Mouse (Mus musculus): ENCODE data around the gene Gm43720. TPM values are rescaled to one million over a fixed set of nuclear protein-coding genes. Genes with fewer than 3 reads are reported as not detected.

Gm43720 gene
- polyA plus RNA-seq, 1 experiment from 2014 or later = 0.06 TPM

- Histone ChIP-seq H3K27ac (ENCODE audit: low read depth, low read length) (no peak overlapping the region), H3K4me3 (ENCODE audit: low read depth, low read length) (peak overlapping the region; percentile 72), H3K9me3 (ENCODE audit: control insufficient read depth, low read length) (no peaks in the 10 kb centered on the region), H3K4me1 (replicated peaks; ENCODE audit: control insufficient read depth, insufficient read depth, low read length) (peaks cover 26% of the 10 kb centered on the region), H3K27me3 (ENCODE audit: control insufficient read depth, insufficient read depth, low read length) (no peaks in the 10 kb centered on the region), H3K4me2 (replicated peaks; ENCODE audit: low read depth, low read length) (peak overlapping the region; percentile 23; the same call in 1 of the 2 replicates), H3K36me3 (ENCODE audit: control insufficient read depth, insufficient read depth, low read length) (no peaks in the 10 kb centered on the region), H3K9ac (ENCODE audit: low read depth, low read length) (no peak overlapping the region)
- 23% methylated on average over 26 of the region's 26 CpGs for WGBS
- DNase-seq (ENCODE audit: low spot score) (no peak), ATAC-seq (ENCODE audit: low FRiP score) (no peak)
Measured at GRCm38 (mm10) chr5:138280425-138280768, 639 bp upstream of the Gm43720 start.

- peaks cover 32% of the 10 kb centered on the region for H3K4me1 ChIP-seq (replicated peaks; ENCODE audit: control insufficient read depth, insufficient read depth, low read length)
- WGBS = 81% methylated on average over 7 of the region's 7 CpGs
- no peak for DNase-seq (ENCODE audit: low spot score)
- peak overlapping the region; percentile 69 for H3K4me2 ChIP-seq (replicated peaks; ENCODE audit: low read depth, low read length)
- H3K27me3 ChIP-seq (ENCODE audit: control insufficient read depth, insufficient read depth, low read length) = no peaks in the 10 kb centered on the region
- peak overlapping the region; percentile 72 for H3K4me3 ChIP-seq (ENCODE audit: low read depth, low read length)
- no peak overlapping the region for H3K27ac ChIP-seq (ENCODE audit: low read depth, low read length)
- H3K9me3 ChIP-seq (ENCODE audit: control insufficient read depth, low read length) = no peaks in the 10 kb centered on the region
- ATAC-seq (ENCODE audit: low FRiP score) = no peak
- H3K9ac ChIP-seq (ENCODE audit: low read depth, low read length) = no peak overlapping the region; the same call in 1 of the 2 replicates
- H3K36me3 ChIP-seq (ENCODE audit: control insufficient read depth, insufficient read depth, low read length) = no peaks in the 10 kb centered on the region
Measured at GRCm38 (mm10) chr5:138277994-138278393, 1.8 kb downstream of the Gm43720 start.

GRCm38 (mm10) chr5:138275216-138276050 lies 4.3 kb downstream of the Gm43720 start:
- Histone ChIP-seq H3K27me3 (ENCODE audit: control insufficient read depth, insufficient read depth, low read length) (no peaks in the 10 kb centered on the region), H3K4me1 (replicated peaks; ENCODE audit: control insufficient read depth, insufficient read depth, low read length) (peaks cover 37% of the 10 kb centered on the region), H3K4me3 (ENCODE audit: low read depth, low read length) (peak overlapping the region; percentile 34), H3K27ac (ENCODE audit: low read depth, low read length) (peak overlapping the region; percentile 68), H3K4me2 (replicated peaks; ENCODE audit: low read depth, low read length) (peak overlapping the region; percentile 59), H3K36me3 (ENCODE audit: control insufficient read depth, insufficient read depth, low read length) (no peaks in the 10 kb centered on the region), H3K9ac (ENCODE audit: low read depth, low read length) (peak overlapping the region; percentile 54), H3K9me3 (ENCODE audit: control insufficient read depth, low read length) (no peaks in the 10 kb centered on the region)
- WGBS = 11% methylated on average over 41 of the region's 41 CpGs
- 0 out of 2 replicates have a peak, but pooled peaks have one; percentile 1 for ATAC-seq (ENCODE audit: low FRiP score)
- DNase-seq (ENCODE audit: low spot score) = peak; percentile 61

GRCm38 (mm10) chr5:138274186-138274585 lies 5.6 kb downstream of the Gm43720 start:
- peaks cover 37% of the 10 kb centered on the region for H3K4me1 ChIP-seq (replicated peaks; ENCODE audit: control insufficient read depth, insufficient read depth, low read length)
- H3K4me3 ChIP-seq (ENCODE audit: low read depth, low read length) = no peak overlapping the region
- H3K36me3 ChIP-seq (ENCODE audit: control insufficient read depth, insufficient read depth, low read length) = no peaks in the 10 kb centered on the region
- 0 out of 2 replicates have a peak overlapping the region, but pooled peaks have one; percentile 30 for H3K27ac ChIP-seq (ENCODE audit: low read depth, low read length)
- no peak overlapping the region for H3K9ac ChIP-seq (ENCODE audit: low read depth, low read length)
- ATAC-seq (ENCODE audit: low FRiP score) (no peak), DNase-seq (ENCODE audit: low spot score) (no peak)
- H3K4me2 ChIP-seq (replicated peaks; ENCODE audit: low read depth, low read length) = no peak overlapping the region
- 66% methylated on average over 8 of the region's 8 CpGs for WGBS
- no peaks in the 10 kb centered on the region for H3K9me3 ChIP-seq (ENCODE audit: control insufficient read depth, low read length)
- H3K27me3 ChIP-seq (ENCODE audit: control insufficient read depth, insufficient read depth, low read length) = no peaks in the 10 kb centered on the region

- peak within 1 kb of the TSS; percentile 28 for H3K4me2 ChIP-seq (replicated peaks; ENCODE audit: low read depth, low read length)
- H3K27me3 ChIP-seq (ENCODE audit: control insufficient read depth, insufficient read depth, low read length) = no peaks in the 10 kb centered on the region
- WGBS = 2% methylated on average over 12 of the region's 12 CpGs
- H3K9me3 ChIP-seq (ENCODE audit: control insufficient read depth, low read length) = no peaks in the 10 kb centered on the region
- 0 out of 2 replicates have a peak, but pooled peaks have one; percentile 47 for ATAC-seq (ENCODE audit: low FRiP score)
- peaks cover 31% of the 10 kb centered on the region for H3K4me1 ChIP-seq (replicated peaks; ENCODE audit: control insufficient read depth, insufficient read depth, low read length)
- no peaks in the 10 kb centered on the region for H3K36me3 ChIP-seq (ENCODE audit: control insufficient read depth, insufficient read depth, low read length)
- peak within 1 kb of the TSS; percentile 56; the same call in 1 of the 2 replicates for H3K9ac ChIP-seq (ENCODE audit: low read depth, low read length)
- peak; percentile 58 for DNase-seq (ENCODE audit: low spot score)
- peak within 1 kb of the TSS; percentile 26 for H3K4me3 ChIP-seq (ENCODE audit: low read depth, low read length)
- peak within 1 kb of the TSS; percentile 42; the same call in 1 of the 2 replicates for H3K27ac ChIP-seq (ENCODE audit: low read depth, low read length)
Measured at GRCm38 (mm10) chr5:138272409-138272923, 7.3 kb downstream of the Gm43720 start, which contains the start of gene Gal3st4. TSS of gene Gal3st4 (minus strand) at chr5:138272840.

- ATAC-seq (ENCODE audit: low FRiP score) (no peak), DNase-seq (ENCODE audit: low spot score) (no peak)
- 56% methylated on average over 3 of the region's 3 CpGs for WGBS
- Histone ChIP-seq H3K4me2 (replicated peaks; ENCODE audit: low read depth, low read length) (peak overlapping the region; percentile 17; the same call in 1 of the 2 replicates), H3K27me3 (ENCODE audit: control insufficient read depth, insufficient read depth, low read length) (no peaks in the 10 kb centered on the region), H3K4me3 (ENCODE audit: low read depth, low read length) (no peak overlapping the region), H3K9ac (ENCODE audit: low read depth, low read length) (0 out of 2 replicates have a peak overlapping the region, but pooled peaks have one; percentile 15), H3K27ac (ENCODE audit: low read depth, low read length) (no peak overlapping the region), H3K36me3 (ENCODE audit: control insufficient read depth, insufficient read depth, low read length) (no peaks in the 10 kb centered on the region), H3K4me1 (replicated peaks; ENCODE audit: control insufficient read depth, insufficient read depth, low read length) (peaks cover 19% of the 10 kb centered on the region), H3K9me3 (ENCODE audit: control insufficient read depth, low read length) (no peaks in the 10 kb centered on the region)
Measured at GRCm38 (mm10) chr5:138271232-138271631, 8.5 kb downstream of the Gm43720 start.

- Histone ChIP-seq H3K27me3 (ENCODE audit: control insufficient read depth, insufficient read depth, low read length) (no peaks in the 10 kb centered on the region), H3K4me2 (replicated peaks; ENCODE audit: low read depth, low read length) (no peak overlapping the region), H3K4me3 (ENCODE audit: low read depth, low read length) (no peak overlapping the region), H3K9ac (ENCODE audit: low read depth, low read length) (no peak overlapping the region), H3K27ac (ENCODE audit: low read depth, low read length) (no peak overlapping the region), H3K9me3 (ENCODE audit: control insufficient read depth, low read length) (no peaks in the 10 kb centered on the region), H3K4me1 (replicated peaks; ENCODE audit: control insufficient read depth, insufficient read depth, low read length) (peaks cover 9% of the 10 kb centered on the region; the same call in 1 of the 2 replicates), H3K36me3 (ENCODE audit: control insufficient read depth, insufficient read depth, low read length) (no peaks in the 10 kb centered on the region)
- WGBS = 85% methylated on average over 4 of the region's 4 CpGs
- DNase-seq (ENCODE audit: low spot score) (no peak), ATAC-seq (ENCODE audit: low FRiP score) (no peak)
Measured at GRCm38 (mm10) chr5:138268980-138269379, 10.8 kb downstream of the Gm43720 start.

GRCm38 (mm10) chr5:138267114-138267513 lies 12.6 kb downstream of the Gm43720 start:
- no peaks in the 10 kb centered on the region for H3K36me3 ChIP-seq (ENCODE audit: control insufficient read depth, insufficient read depth, low read length)
- no peak overlapping the region for H3K4me2 ChIP-seq (replicated peaks; ENCODE audit: low read depth, low read length)
- ATAC-seq (ENCODE audit: low FRiP score) = no peak

More at GRCm38 (mm10) chr5:138267114-138267513, 12.6 kb downstream of the Gm43720 start:
- DNase-seq (ENCODE audit: low spot score) = no peak
- 86% methylated on average over 3 of the region's 3 CpGs for WGBS
- H3K9me3 ChIP-seq (ENCODE audit: control insufficient read depth, low read length) = no peaks in the 10 kb centered on the region
- peaks cover 10% of the 10 kb centered on the region for H3K4me1 ChIP-seq (replicated peaks; ENCODE audit: control insufficient read depth, insufficient read depth, low read length)
- H3K4me3 ChIP-seq (ENCODE audit: low read depth, low read length) = no peak overlapping the region
- no peak overlapping the region for H3K9ac ChIP-seq (ENCODE audit: low read depth, low read length)
- no peak overlapping the region for H3K27ac ChIP-seq (ENCODE audit: low read depth, low read length)
- no peaks in the 10 kb centered on the region for H3K27me3 ChIP-seq (ENCODE audit: control insufficient read depth, insufficient read depth, low read length)

Data from hindbrain, embryonic 11.5 days (tissue).